ENCODE assay signal across 8 mouse cellular contexts in genomic region chr2:26627921-26628739, GRCm38 (mm10). TPM values are rescaled to one million over a fixed set of nuclear protein-coding genes. Genes with fewer than 3 reads are reported as not detected.
DNase-seq lines count a peak whose midpoint lies in the region; ATAC-seq and TF ChIP-seq lines count a peak whose summit lies in the region.

Gene Fam69b (plus strand): TSS chr2:26628457.

- H3K9me3 ChIP-seq in hindbrain, embryonic 14.5 days (ENCODE audit: control insufficient read depth, low read length): no peaks in the 10 kb centered on the region
- H3K9me3 ChIP-seq in lung, postnatal 0 days (ENCODE audit: low read length): no peaks in the 10 kb centered on the region

- H3K4me3 ChIP-seq in hindbrain, embryonic 14.5 days (replicated peaks; ENCODE audit: low read length): peak within 1 kb of the TSS; percentile 64
- H3K4me3 ChIP-seq in lung, postnatal 0 days (ENCODE audit: low read depth, low read length): peak within 1 kb of the TSS; percentile 43

- WGBS in hindbrain, embryonic 14.5 days: under 1% methylated on average over 69 of the region's 70 CpGs
- WGBS in lung, postnatal 0 days: 3% methylated on average over 58 of the region's 70 CpGs

- TF ChIP-seq EP300 in lung, postnatal 0 days (IDR thresholded peaks at IDR 0.05): no peak

- no peaks in the 10 kb centered on the region for H3K27me3 ChIP-seq in hindbrain, embryonic 14.5 days (ENCODE audit: control insufficient read depth, insufficient read depth, low read length)
- no peaks in the 10 kb centered on the region for H3K27me3 ChIP-seq in lung, postnatal 0 days (replicated peaks; ENCODE audit: insufficient read depth, low read length)

- H3K36me3 ChIP-seq in hindbrain, embryonic 14.5 days (replicated peaks; ENCODE audit: control insufficient read depth, insufficient read depth): 0 out of 2 replicates have a peak, but pooled peaks cover 3% of the 10 kb centered on the region
- H3K36me3 ChIP-seq in lung, postnatal 0 days (ENCODE audit: insufficient read depth, low read length): no peaks in the 10 kb centered on the region

- ATAC-seq in activated CD4-positive, CD25-positive, alpha-beta regulatory T cell, adult 4 months: peak; percentile 59
- ATAC-seq in hindbrain, embryonic 14.5 days (ENCODE audit: low FRiP score): peak; percentile 77
- peak; percentile 62 for ATAC-seq in lung, postnatal 0 days

- peak within 1 kb of the TSS; percentile 92 for H3K27ac ChIP-seq in hindbrain, embryonic 14.5 days
- no peak within 1 kb of the TSS for H3K27ac ChIP-seq in lung, postnatal 0 days (ENCODE audit: low read length)

- no peak for TF ChIP-seq CTCF in lung, postnatal 0 days (IDR thresholded peaks at IDR 0.05)

- peak; percentile 88 to 96 for DNase-seq in cerebellum, postnatal 25 days
- DNase-seq in gastrocnemius, adult 18-20 months (ENCODE audit: low spot score): peak; percentile 39
- peak; percentile 92 for DNase-seq in hindbrain, embryonic 14.5 days (ENCODE audit: low spot score)
- DNase-seq in layer of hippocampus, postnatal 25 days (ENCODE audit: extremely low spot score in 1 of 2, low spot score in 1 of 2): peak; percentile 74 to 75
- peak; percentile 83 for DNase-seq in lung, postnatal 0 days (ENCODE audit: low spot score)
- DNase-seq in retina, embryonic 14.5 days (ENCODE audit: low spot score): peak; percentile 87
- peak; percentile 39 to 53 for DNase-seq in urinary bladder, postnatal 36 days (ENCODE audit: low spot score in 2 of 2)

- peak within 1 kb of the TSS; percentile 90 for H3K4me2 ChIP-seq in hindbrain, embryonic 14.5 days (replicated peaks)
- peak within 1 kb of the TSS; percentile 96 for H3K4me2 ChIP-seq in lung, postnatal 0 days (replicated peaks; ENCODE audit: low read depth, low read length)

- H3K9ac ChIP-seq in hindbrain, embryonic 14.5 days: peak within 1 kb of the TSS; percentile 98
- peak within 1 kb of the TSS; percentile 39 for H3K9ac ChIP-seq in lung, postnatal 0 days (replicated peaks; ENCODE audit: low read depth)

- peaks cover 39% of the 10 kb centered on the region for H3K4me1 ChIP-seq in hindbrain, embryonic 14.5 days (replicated peaks; ENCODE audit: control insufficient read depth, insufficient read depth, low read length)
- no peaks in the 10 kb centered on the region for H3K4me1 ChIP-seq in lung, postnatal 0 days (ENCODE audit: insufficient read depth, low read depth, low read length)

RNA-seq across cellular contexts. Expression of gene Fam69b, which starts in this region (rescaled TPM):
- polyA plus RNA-seq in activated CD4-positive, CD25-positive, alpha-beta regulatory T cell, adult 4 months (2017; shearing (Covaris generic)): 1 to 10 TPM in 1 of 2 experiments, under 1 TPM in 1; 0.90 to 2.1 TPM
- total RNA-seq in gastrocnemius, adult 18-20 months (2021): 1 to 10 TPM; 1.9 TPM
- 128 and 136 TPM in 2 replicates for polyA plus RNA-seq in hindbrain, embryonic 14.5 days (2014; fragmentation: Nextera tagmentation; extraction: Ambion mirVana)
- total RNA-seq in layer of hippocampus, postnatal 25 days (2021): 10 to 100 TPM; 71.3 to 78.8 TPM
- polyA plus RNA-seq in lung, postnatal 0 days (2015; fragmentation: Nextera tagmentation; extraction: Ambion mirVana): 6.2 and 8.2 TPM in 2 replicates

Comparison
In these comparisons a context has a peak if more than half of its experiments do, and no peak if none do; other contexts are left out.
1. RNA of gene Fam69b (total RNA-seq): 71.3 to 78.8 TPM in layer of hippocampus, postnatal 25 days; 1.9 TPM in gastrocnemius, adult 18-20 months; every median in the first group is over 10 times any median in the second.
2. RNA of gene Fam69b (polyA plus RNA-seq): 128 to 136 TPM in hindbrain, embryonic 14.5 days; 6.2 to 8.2 TPM in lung, postnatal 0 days and 0.90 to 2.1 TPM in activated CD4-positive, CD25-positive, alpha-beta regulatory T cell, adult 4 months; every median in the first group is over 10 times any median in the second.
3. DNase-seq: peak in every context shown above with its lines; median percentile 92 in cerebellum, postnatal 25 days; 92 in hindbrain, embryonic 14.5 days; 87 in retina, embryonic 14.5 days; 83 in lung, postnatal 0 days; 74 in layer of hippocampus, postnatal 25 days; 46 in urinary bladder, postnatal 36 days; 39 in gastrocnemius, adult 18-20 months.
4. Peak in every context shown above with its lines, with median percentiles within 50 percentile points of each other: ATAC-seq.